Mouse (Mus musculus) CH12.LX (cell line): ENCODE results near the gene Olfm3. TPM values are rescaled to one million over a fixed set of nuclear protein-coding genes. Genes with fewer than 3 reads are reported as not detected.

Source experiments
- DNase-seq: peaks from one replicate; pipeline ENCODE4 v3.0.0-alpha.2; 2013; ENCODE audit errors: extremely low read depth
- H3K27ac ChIP-seq: 2 replicates; pipeline ENCODE4 v1.5.1; 2012; ENCODE audit warnings: low read depth, mild to moderate bottlenecking, control low read depth, moderate library complexity; ENCODE audit not compliant: insufficient read depth
- H3K27me3 ChIP-seq: replicated peaks from 2 replicates; pipeline ENCODE3; 2012; ENCODE audit warnings: inconsistent platforms
- H3K36me3 ChIP-seq, 2 experiments: replicated peaks in 1 of 2; 2 replicates each; pipeline versions ENCODE3 to v1.6.1; 2012; ENCODE audit warnings: inconsistent platforms in 1 of 2, low read length in 1 of 2, mild to moderate bottlenecking in 1 of 2, mixed read lengths in 1 of 2, moderate library complexity in 1 of 2; ENCODE audit not compliant: control insufficient read depth in 1 of 2, insufficient read depth in 1 of 2
- H3K4me1 ChIP-seq, 2 experiments: 2 replicates each; pipeline ENCODE4 v1.6.1; 2012; ENCODE audit warnings: inconsistent platforms in 1 of 2, moderate library complexity in 1 of 2; ENCODE audit not compliant: insufficient read depth in 2 of 2, control insufficient read depth in 1 of 2
- H3K4me2 ChIP-seq: 2 replicates; pipeline ENCODE4 v1.6.1; 2012; ENCODE audit warnings: low read depth, mild to moderate bottlenecking, control low read depth; ENCODE audit not compliant: poor library complexity, insufficient read depth, severe bottlenecking
- H3K4me3 ChIP-seq, 3 experiments: fragments of 150-350 bp in 1 of 3; sonication (generic) in 1 of 3; replicated peaks in 1 of 3; 2 replicates each; pipeline versions ENCODE3 to v1.5.1; 2011 to 2012; ENCODE audit warnings: low read depth in 2 of 3, low read length in 2 of 3, mild to moderate bottlenecking in 2 of 3, moderate library complexity in 2 of 3, control low read depth in 1 of 3, improper control_type of control experiment in 1 of 3, inconsistent platforms in 1 of 3, mixed read lengths in 1 of 3; ENCODE audit not compliant: poor library complexity in 1 of 3
- H3K79me2 ChIP-seq: replicated peaks from 2 replicates; pipeline ENCODE4 v1.6.1; 2012; ENCODE audit warnings: mild to moderate bottlenecking, moderate library complexity; ENCODE audit not compliant: control insufficient read depth, poor library complexity, insufficient read depth, severe bottlenecking; ENCODE audit errors: extremely low read depth
- H3K9ac ChIP-seq: 2 replicates; pipeline ENCODE4 v1.6.1; 2012; ENCODE audit warnings: low read depth, mild to moderate bottlenecking, control low read depth, moderate library complexity; ENCODE audit not compliant: insufficient read depth
- H3K9me3 ChIP-seq: replicated peaks from 2 replicates; pipeline ENCODE3; 2012; ENCODE audit warnings: low read length, inconsistent platforms, mixed read lengths
- CTCF ChIP-seq, 2 experiments: IDR thresholded peaks in 1 of 2; conservative IDR thresholded peaks in 1 of 2; 2 replicates each; pipeline ENCODE4 v1.5.1; 2011 to 2012; ENCODE audit warnings: low read depth in 2 of 2, low read length in 2 of 2, improper control_type of control experiment in 1 of 2, inconsistent platforms in 1 of 2, mild to moderate bottlenecking in 1 of 2, moderate library complexity in 1 of 2
- E2F4 ChIP-seq: IDR thresholded peaks from 2 replicates; pipeline ENCODE4 v1.6.1; 2011; ENCODE audit warnings: low read depth, low read length, improper control_type of control experiment; ENCODE audit not compliant: insufficient replicate concordance
- EP300 ChIP-seq: IDR thresholded peaks from 2 replicates; pipeline ENCODE4 v1.6.1; 2011; ENCODE audit warnings: low read length, improper control_type of control experiment
- ETS1 ChIP-seq: conservative IDR thresholded peaks from 2 replicates; pipeline ENCODE4 v1.6.1; 2012; ENCODE audit warnings: low read depth, mild to moderate bottlenecking, inconsistent platforms, low read length, improper control_type of control experiment, moderate library complexity
- JUN ChIP-seq: IDR thresholded peaks from 2 replicates; pipeline ENCODE4 v1.6.1; 2011; ENCODE audit warnings: low read depth, mild to moderate bottlenecking, low read length, improper control_type of control experiment, moderate library complexity; ENCODE audit not compliant: insufficient read depth
- JUND ChIP-seq: conservative IDR thresholded peaks from 2 replicates; pipeline ENCODE4 v1.6.1; 2011; ENCODE audit warnings: low read depth, low read length, improper control_type of control experiment
- MAFK ChIP-seq: IDR thresholded peaks from 2 replicates; pipeline ENCODE4 v1.6.1; 2011; ENCODE audit warnings: low read length, improper control_type of control experiment; ENCODE audit not compliant: insufficient replicate concordance
- MAZ ChIP-seq: IDR thresholded peaks from 2 replicates; pipeline ENCODE4 v1.6.1; 2012; ENCODE audit warnings: low read depth, mild to moderate bottlenecking, inconsistent platforms, low read length, improper control_type of control experiment, moderate library complexity
- MEF2A ChIP-seq: IDR thresholded peaks from 2 replicates; pipeline ENCODE4 v1.6.1; 2014; ENCODE audit warnings: low read depth, mild to moderate bottlenecking, inconsistent platforms, low read length, improper control_type of control experiment, borderline replicate concordance
- MXI1 ChIP-seq: IDR thresholded peaks from 2 replicates; pipeline ENCODE4 v1.6.1; 2011; ENCODE audit warnings: mild to moderate bottlenecking, low read depth, low read length, improper control_type of control experiment
- NRF1 ChIP-seq: IDR thresholded peaks from 2 replicates; pipeline ENCODE4 v1.6.1; 2014; ENCODE audit warnings: low read depth, mild to moderate bottlenecking, inconsistent platforms, low read length, improper control_type of control experiment, moderate library complexity
- PAX5 ChIP-seq: IDR thresholded peaks from 2 replicates; pipeline ENCODE4 v1.6.1; 2012; ENCODE audit warnings: low read length, inconsistent platforms, mixed read lengths
- SMC3 ChIP-seq: IDR thresholded peaks from 2 replicates; pipeline ENCODE4 v1.6.1; 2011; ENCODE audit warnings: low read depth, low read length, improper control_type of control experiment
- TBP ChIP-seq: conservative IDR thresholded peaks from 2 replicates; pipeline ENCODE4 v1.6.1; 2011; ENCODE audit warnings: low read depth, low read length, improper control_type of control experiment
- TCF12 ChIP-seq: IDR thresholded peaks from 2 replicates; pipeline ENCODE4 v1.6.1; 2014; ENCODE audit warnings: low read depth, mild to moderate bottlenecking, inconsistent platforms, low read length, improper control_type of control experiment
- UBTF ChIP-seq: IDR thresholded peaks from 2 replicates; pipeline ENCODE4 v1.6.1; 2012; ENCODE audit warnings: low read depth, mild to moderate bottlenecking, inconsistent platforms, low read length, improper control_type of control experiment, moderate library complexity
- USF1 ChIP-seq: IDR thresholded peaks from 2 replicates; pipeline ENCODE4 v1.6.1; 2014; ENCODE audit warnings: low read depth, mild to moderate bottlenecking, inconsistent platforms, low read length, improper control_type of control experiment
- USF2 ChIP-seq: conservative IDR thresholded peaks from 2 replicates; pipeline ENCODE4 v1.6.1; 2011; ENCODE audit warnings: low read depth, low read length, improper control_type of control experiment
- ZKSCAN1 ChIP-seq: IDR thresholded peaks from 2 replicates; pipeline ENCODE4 v1.6.1; 2012; ENCODE audit warnings: low read depth, inconsistent platforms, low read length, improper control_type of control experiment, borderline replicate concordance
- ZNF384 ChIP-seq: IDR thresholded peaks from 2 replicates; pipeline ENCODE4 v1.6.1; 2012; ENCODE audit warnings: low read depth, low read length, improper control_type of control experiment, inconsistent platforms
- dilution Hi-C: fragments of 300-500 bp; cut with MboI; formaldehyde crosslinking; loops from 2 replicates; pipeline ENCODE4 v1.14.3; 2020; ENCODE audit warnings: low sequenced_read_pairs; ENCODE audit not compliant: extremely low pct_unique_long_range_greater_than_20kb, extremely low pct_ligation_motif_present
- in situ Hi-C: fragments of 300-500 bp; cut with MboI; formaldehyde crosslinking; loops from 3 replicates; pipeline ENCODE4 v1.14.3; 2019; ENCODE audit warnings: low sequenced_read_pairs, low pct_ligation_motif_present, low pct_unique_long_range_greater_than_20kb, mixed read lengths
- polyA plus RNA-seq: library from polyadenylated mRNA; unstranded; fragments of >175 nt; gene quantifications from 2 replicates; pipeline ENCODE4 v1.2.1, GENCODE M21; 2012; ENCODE audit warnings: low read depth; ENCODE audit not compliant: insufficient read length
- total RNA-seq, 2 experiments: library from RNA; depleted of rRNA; stranded (reverse); fragments of 300-350 nt in 1 of 2; fragments of >200 nt in 1 of 2; gene quantifications; 2 replicates each; pipeline ENCODE4 v1.2.3; 2012 to 2014

Gene Olfm3
- not detected in 2 replicates for total RNA-seq (2012; rRNA removed)
- not detected in 2 replicates for total RNA-seq (2014; rRNA removed)
- not detected in 2 replicates for polyA plus RNA-seq

GRCm38 (mm10) chr3:114903924-114904438 is at the start of gene Olfm3:
Olfm3 (plus strand) TSS chr3:114904078.
- Histone ChIP-seq H3K79me2 (no peaks in the 10 kb centered on the region), H3K9me3 (no peaks in the 10 kb centered on the region), H3K4me2 (no peak within 1 kb of the TSS), H3K4me3 (no peak within 1 kb of the TSS), H3K4me1 (no peaks in the 10 kb centered on the region), H3K9ac (no peak within 1 kb of the TSS), H3K36me3 (no peaks in the 10 kb centered on the region), H3K27me3 (no peaks in the 10 kb centered on the region), H3K27ac (no peak within 1 kb of the TSS)
- TF ChIP-seq NRF1, result no peak
- no peak for TF ChIP-seq MAFK
- TF ChIP-seq ZKSCAN1, result no peak
- no peak for TF ChIP-seq PAX5
- TF ChIP-seq USF2, result no peak
- no peak for TF ChIP-seq ZNF384
- no peak for TF ChIP-seq MXI1
- TF ChIP-seq MEF2A, result no peak
- dilution Hi-C loops, result no loop called here
- in situ Hi-C loops, result no loop called here
- DNase-seq, result no peak

GRCm38 (mm10) chr3:114889764-114890163 is 14.1 kb upstream of the Olfm3 start:
- in situ Hi-C loops (no loop called here), dilution Hi-C loops (no loop called here)
- Histone ChIP-seq H3K27me3 (no peaks in the 10 kb centered on the region), H3K9ac (no peak overlapping the region), H3K9me3 (no peaks in the 10 kb centered on the region), H3K4me3 (no peak overlapping the region), H3K36me3 (no peaks in the 10 kb centered on the region), H3K4me1 (no peaks in the 10 kb centered on the region), H3K4me2 (no peak overlapping the region), H3K27ac (no peak overlapping the region), H3K79me2 (no peaks in the 10 kb centered on the region)
- no peak for DNase-seq
- no peak for TF ChIP-seq E2F4
- no peak for TF ChIP-seq JUND
- TF ChIP-seq ETS1, result no peak
- TF ChIP-seq TBP, result no peak
- no peak for TF ChIP-seq JUN
- no peak for TF ChIP-seq ZNF384
- TF ChIP-seq USF1, result no peak
- no peak for TF ChIP-seq SMC3
- no peak for TF ChIP-seq MXI1
- TF ChIP-seq TCF12, result no peak
- no peak for TF ChIP-seq MAZ
- TF ChIP-seq CTCF (conservative IDR thresholded peaks at IDR 0.05 in 1 of 2, IDR thresholded peaks at IDR 0.05 in 1 of 2; ENCODE audit: low read depth in 2 of 2, low read length in 2 of 2), result no peak
- TF ChIP-seq EP300, result no peak
- TF ChIP-seq UBTF, result no peak
